Mouse (Mus musculus): ENCODE measurements at regions not wholly inside any gene's neighbourhood (a gene's known extent, or its start where the extent isn't known, plus 50 kb on each side); places are given as distances from the start of the nearest gene placed in this dataset.
"Not testable (repeated sequence)": the region's sequence is repeated elsewhere in the genome, so short reads cannot be mapped to it uniquely, and the experiment has no call there.

DNA sequence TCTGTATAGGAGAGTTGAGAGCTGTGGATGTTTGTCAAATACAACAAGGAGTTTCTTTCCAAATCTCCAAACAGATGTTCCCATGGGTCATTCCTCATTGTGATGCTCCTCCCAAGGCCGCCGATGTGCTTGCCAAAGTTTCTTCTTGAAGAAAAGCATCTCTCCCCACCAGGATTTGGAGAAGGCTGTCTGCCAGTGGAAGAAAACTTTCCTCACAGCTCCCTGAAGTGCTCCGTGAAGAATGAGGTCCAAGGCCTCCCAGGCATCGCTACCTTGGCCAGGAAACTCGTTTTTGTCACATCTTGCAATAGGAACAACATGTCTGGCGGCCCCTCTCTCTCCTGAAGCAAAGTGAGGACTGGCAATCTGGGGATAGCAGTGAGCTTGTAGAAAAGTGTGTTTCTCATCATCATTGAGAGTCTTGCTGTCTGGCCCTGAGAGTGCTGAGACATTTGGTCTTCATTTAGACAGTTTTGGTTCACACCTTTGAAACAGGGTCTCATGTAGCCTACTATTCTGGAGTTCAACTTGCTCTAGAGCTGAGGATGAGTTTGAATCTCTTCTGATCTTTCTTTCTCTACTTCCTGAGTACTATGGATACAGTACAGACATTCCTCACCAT lies 386.9 kb upstream of the Klhl29 start:
- WGBS = 46% methylated on average over 6 of the region's 6 CpGs
- Histone ChIP-seq H3K27me3 (no peaks in the 10 kb centered on the region), H3K27ac (replicated peaks) (no peak overlapping the region), H3K4me1 (peaks cover 16% of the 10 kb centered on the region), H3K4me2 (replicated peaks) (no peak overlapping the region), H3K9me3 (replicated peaks) (no peaks in the 10 kb centered on the region), H3K4me3 (replicated peaks) (no peak overlapping the region), H3K36me3 (no peaks in the 10 kb centered on the region), H3K9ac (no peak overlapping the region)
- peak; percentile 61; the same call in 1 of the 2 replicates for ATAC-seq (ENCODE audit: insufficient number of reproducible peaks, low FRiP score, low TSS enrichment, low read depth)

DNA sequence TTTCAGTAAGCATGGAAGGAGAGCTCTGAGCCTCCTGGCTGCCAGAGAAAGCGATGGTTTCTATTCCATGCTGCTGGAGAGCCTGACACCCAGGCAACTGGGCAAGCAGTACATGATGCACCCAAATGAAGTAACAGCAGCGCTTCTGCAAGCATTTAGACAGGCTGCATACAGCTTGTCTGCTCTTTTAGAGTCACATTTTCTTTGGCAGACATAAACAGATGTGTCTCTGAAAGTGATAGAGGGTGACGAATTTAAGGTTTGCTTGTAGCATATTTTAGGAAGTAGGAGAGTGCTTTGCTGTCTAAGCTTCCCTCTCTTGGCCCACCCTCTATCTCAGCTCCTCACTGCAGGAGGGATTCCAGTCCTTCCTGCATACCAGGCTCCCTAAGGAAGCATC lies 384.0 kb upstream of the Klhl29 start:
- Histone ChIP-seq H3K4me2 (replicated peaks) (no peak overlapping the region), H3K9me3 (replicated peaks) (no peaks in the 10 kb centered on the region)
- WGBS = 49% methylated on average over 3 of the region's 3 CpGs

DNA sequence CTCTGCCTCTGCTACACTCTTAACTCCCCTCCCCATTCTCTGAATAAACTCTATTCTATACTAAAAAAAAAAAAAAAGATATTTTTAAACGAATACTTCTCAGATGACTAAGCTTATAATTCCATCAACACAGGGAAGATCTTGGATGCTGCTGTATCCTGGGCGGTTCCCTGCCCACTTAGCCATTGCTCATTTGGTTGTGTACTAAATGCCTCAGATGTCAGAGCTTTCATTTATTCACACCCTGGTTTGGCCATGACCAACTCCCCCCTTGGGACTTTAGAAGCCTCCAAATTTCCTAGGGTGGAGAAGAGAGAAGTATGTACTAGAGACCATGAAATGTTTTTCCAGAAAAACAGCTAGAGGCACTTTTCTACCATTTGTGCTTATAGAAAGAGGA lies 382.3 kb upstream of the Klhl29 start:
- Histone ChIP-seq H3K27me3 (no peaks in the 10 kb centered on the region), H3K4me1 (peaks cover 8% of the 10 kb centered on the region; the same call in 1 of the 2 replicates), H3K9ac (no peak overlapping the region), H3K4me2 (replicated peaks) (no peak overlapping the region), H3K4me3 (replicated peaks) (no peak overlapping the region), H3K36me3 (no peaks in the 10 kb centered on the region), H3K9me3 (replicated peaks) (no peaks in the 10 kb centered on the region), H3K27ac (replicated peaks) (no peak overlapping the region)
- 57% methylated on average over 2 of the region's 2 CpGs for WGBS
- no peak for ATAC-seq (ENCODE audit: insufficient number of reproducible peaks, low FRiP score, low TSS enrichment, low read depth)

More for the DNA sequence above, 384.0 kb upstream of the Klhl29 start:
- Histone ChIP-seq H3K4me1 (peaks cover 12% of the 10 kb centered on the region), H3K9ac (no peak overlapping the region), H3K27me3 (no peaks in the 10 kb centered on the region), H3K27ac (replicated peaks) (no peak overlapping the region), H3K4me3 (replicated peaks) (no peak overlapping the region), H3K36me3 (no peaks in the 10 kb centered on the region)
- no peak for ATAC-seq (ENCODE audit: insufficient number of reproducible peaks, low FRiP score, low TSS enrichment, low read depth)

DNA sequence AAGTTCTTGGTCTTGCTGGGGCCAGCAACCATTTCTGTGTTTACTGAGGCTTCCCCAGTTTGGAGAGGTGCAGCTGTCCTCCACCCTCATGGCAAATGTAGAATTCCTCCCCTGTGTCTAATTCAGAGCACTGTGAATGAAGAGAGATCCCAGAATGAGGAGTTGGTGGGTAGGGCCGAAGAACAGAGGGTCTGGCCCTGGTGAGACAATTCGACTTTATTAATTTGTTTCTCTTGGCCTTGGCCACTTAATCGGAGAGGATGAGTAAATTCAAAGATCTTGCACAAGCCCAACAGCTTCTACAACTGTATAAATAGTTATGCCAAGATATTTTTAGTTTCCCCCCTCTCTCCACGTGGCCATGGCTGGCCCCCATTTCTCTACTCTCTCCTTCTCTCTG lies 381.9 kb upstream of the Klhl29 start:
- H3K27ac ChIP-seq (replicated peaks) = no peak overlapping the region
- H3K4me2 ChIP-seq (replicated peaks) = no peak overlapping the region
- H3K4me3 ChIP-seq (replicated peaks) = no peak overlapping the region
- no peak for ATAC-seq (ENCODE audit: insufficient number of reproducible peaks, low FRiP score, low TSS enrichment, low read depth)
- no peaks in the 10 kb centered on the region for H3K36me3 ChIP-seq
- no peaks in the 10 kb centered on the region for H3K9me3 ChIP-seq (replicated peaks)
- peaks cover 8% of the 10 kb centered on the region; the same call in 1 of the 2 replicates for H3K4me1 ChIP-seq
- H3K9ac ChIP-seq = no peak overlapping the region
- H3K27me3 ChIP-seq = no peaks in the 10 kb centered on the region
- WGBS = 60% methylated on average over 4 of the region's 4 CpGs

DNA sequence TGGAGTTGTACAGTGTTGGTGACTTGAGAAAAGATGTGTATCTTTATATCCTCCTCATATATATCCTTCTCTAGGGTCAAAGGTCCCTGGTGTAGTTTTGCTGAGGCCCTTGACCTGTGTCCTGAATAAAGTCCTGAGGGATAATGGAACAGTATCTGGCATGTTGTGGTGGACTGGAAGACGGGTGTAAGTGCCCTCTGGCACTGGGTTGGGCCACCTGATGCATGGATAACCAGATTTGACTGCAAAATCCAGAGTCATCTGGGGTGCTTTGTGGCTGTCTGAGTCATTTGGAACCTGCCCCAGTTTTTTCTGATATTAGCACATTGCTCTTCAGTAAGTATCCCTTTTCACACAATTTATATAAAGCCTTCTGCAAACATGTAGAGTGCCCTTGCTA lies 378.3 kb upstream of the Klhl29 start:
- Histone ChIP-seq H3K4me2 (replicated peaks) (no peak overlapping the region), H3K9me3 (replicated peaks) (no peaks in the 10 kb centered on the region), H3K27me3 (no peaks in the 10 kb centered on the region), H3K27ac (replicated peaks) (no peak overlapping the region), H3K4me1 (no peaks in the 10 kb centered on the region), H3K9ac (no peak overlapping the region), H3K36me3 (no peaks in the 10 kb centered on the region), H3K4me3 (replicated peaks) (no peak overlapping the region)
- 32% methylated on average over 1 of the region's 1 CpGs for WGBS
- ATAC-seq (ENCODE audit: insufficient number of reproducible peaks, low FRiP score, low TSS enrichment, low read depth) = no peak

DNA sequence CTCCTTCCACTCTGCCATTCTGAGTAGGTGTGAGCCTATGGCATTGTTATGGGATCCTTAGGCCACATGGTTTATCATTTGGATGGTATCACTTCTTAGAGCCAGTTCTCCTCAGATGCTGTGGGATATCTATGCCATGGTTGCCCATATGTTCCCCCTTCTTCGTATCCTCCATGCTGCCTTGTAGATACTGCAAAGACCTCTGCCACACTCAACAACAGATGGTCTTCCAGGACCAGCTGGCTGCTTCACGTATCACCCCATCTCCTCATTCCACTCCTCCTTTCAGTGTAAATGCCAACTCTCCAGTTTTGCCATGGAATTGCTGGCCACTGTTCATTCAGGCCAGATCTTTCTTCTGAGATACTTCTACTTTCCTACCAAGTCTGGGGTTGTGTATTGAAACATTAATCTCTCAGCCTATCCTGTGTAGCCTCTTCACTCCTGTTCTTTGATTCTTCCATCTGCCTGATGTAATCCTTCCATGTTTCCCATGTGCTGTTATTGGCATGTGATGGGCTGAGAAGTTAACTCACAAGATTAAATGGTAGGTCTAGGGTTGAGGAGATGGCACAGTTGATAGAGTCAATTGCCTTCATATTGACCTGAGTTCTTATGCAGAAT lies 368.7 kb upstream of the Klhl29 start:
- H3K4me3 ChIP-seq (replicated peaks) = no peak overlapping the region
- no peaks in the 10 kb centered on the region for H3K27me3 ChIP-seq
- H3K36me3 ChIP-seq = no peaks in the 10 kb centered on the region
- no peaks in the 10 kb centered on the region for H3K4me1 ChIP-seq
- no peak for ATAC-seq (ENCODE audit: insufficient number of reproducible peaks, low FRiP score, low TSS enrichment, low read depth)
- no peak overlapping the region for H3K4me2 ChIP-seq (replicated peaks)
- 89% methylated on average over 2 of the region's 2 CpGs for WGBS
- 0 out of 2 replicates have a peak, but pooled peaks cover 5% of the 10 kb centered on the region for H3K9me3 ChIP-seq (replicated peaks)
- H3K9ac ChIP-seq = no peak overlapping the region
- H3K27ac ChIP-seq (replicated peaks) = no peak overlapping the region

DNA sequence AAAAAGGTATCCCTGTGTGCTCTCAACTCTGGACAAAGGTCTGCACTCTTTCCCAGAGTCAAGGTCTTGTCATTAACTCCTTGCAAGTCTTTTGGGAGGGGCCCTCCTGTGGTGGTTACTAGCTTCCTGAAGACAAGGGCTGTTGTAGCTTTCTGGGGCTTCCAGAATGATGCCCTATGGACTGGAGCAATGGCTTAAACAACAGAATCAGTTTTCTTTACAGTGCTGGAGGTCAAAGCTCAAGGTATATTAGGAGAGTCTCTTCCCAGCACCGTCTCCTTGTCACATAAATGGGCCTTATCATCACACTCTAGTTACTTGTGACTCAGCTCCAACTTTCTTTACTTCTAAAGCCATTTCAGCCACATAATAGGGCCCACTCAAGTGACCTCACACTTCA lies 360.6 kb upstream of the Klhl29 start:
- Histone ChIP-seq H3K27ac (replicated peaks) (no peak overlapping the region), H3K27me3 (no peaks in the 10 kb centered on the region), H3K4me1 (no peaks in the 10 kb centered on the region), H3K9me3 (replicated peaks) (no peaks in the 10 kb centered on the region), H3K4me3 (replicated peaks) (no peak overlapping the region), H3K36me3 (no peaks in the 10 kb centered on the region), H3K9ac (no peak overlapping the region), H3K4me2 (replicated peaks) (no peak overlapping the region)
- 61% methylated on average over 1 of the region's 1 CpGs for WGBS
- no peak for ATAC-seq (ENCODE audit: insufficient number of reproducible peaks, low FRiP score, low TSS enrichment, low read depth)

DNA sequence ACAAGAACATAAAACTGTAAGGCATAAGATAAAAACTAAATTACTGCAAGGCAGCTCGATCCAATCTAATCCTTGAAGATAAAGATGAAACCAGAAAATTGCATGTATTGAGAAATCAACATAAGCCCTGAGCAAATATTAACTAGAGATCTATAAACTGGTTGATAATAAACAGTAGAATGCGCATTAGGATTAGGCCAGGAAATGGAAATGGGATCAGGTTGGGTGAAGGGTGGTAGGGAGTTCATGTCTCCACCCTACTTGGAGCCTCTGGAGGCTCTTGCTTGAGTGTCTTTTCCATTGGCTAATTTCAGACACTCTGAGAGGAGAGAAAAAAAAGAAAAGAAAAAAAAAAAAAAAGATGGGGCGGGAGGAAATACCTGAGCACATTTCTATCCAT lies 359.4 kb upstream of the Klhl29 start:
- no peaks in the 10 kb centered on the region for H3K9me3 ChIP-seq (replicated peaks)
- H3K4me3 ChIP-seq (replicated peaks) = no peak overlapping the region
- H3K36me3 ChIP-seq = no peaks in the 10 kb centered on the region
- no peaks in the 10 kb centered on the region for H3K4me1 ChIP-seq
- ATAC-seq (ENCODE audit: insufficient number of reproducible peaks, low FRiP score, low TSS enrichment, low read depth) = no peak
- no peaks in the 10 kb centered on the region for H3K27me3 ChIP-seq
- H3K4me2 ChIP-seq (replicated peaks) = no peak overlapping the region
- WGBS = 76% methylated on average over 3 of the region's 3 CpGs
- no peak overlapping the region for H3K9ac ChIP-seq
- no peak overlapping the region for H3K27ac ChIP-seq (replicated peaks)

DNA sequence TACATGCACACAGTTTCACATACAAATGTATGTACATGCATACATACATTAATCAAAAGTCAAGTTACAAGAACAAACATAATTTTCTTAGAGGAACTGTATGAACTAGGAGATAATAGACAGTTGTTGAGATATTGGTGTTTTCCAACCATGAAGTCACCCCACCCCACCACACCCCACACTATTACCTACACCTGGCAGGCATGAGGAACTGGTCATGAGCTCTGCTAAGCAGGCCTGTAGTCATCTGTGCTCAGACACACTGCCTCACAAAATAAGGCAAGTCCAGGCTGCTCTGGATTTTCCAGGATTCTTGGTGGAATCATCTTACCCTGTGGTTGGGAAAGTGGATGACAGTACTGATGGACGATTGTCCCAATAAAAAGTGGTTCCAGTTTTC lies 347.6 kb upstream of the Klhl29 start:
- Histone ChIP-seq H3K36me3 (no peaks in the 10 kb centered on the region), H3K9me3 (replicated peaks) (no peaks in the 10 kb centered on the region), H3K4me2 (replicated peaks) (no peak overlapping the region), H3K27ac (replicated peaks) (no peak overlapping the region), H3K4me1 (no peaks in the 10 kb centered on the region), H3K4me3 (replicated peaks) (no peak overlapping the region), H3K27me3 (no peaks in the 10 kb centered on the region), H3K9ac (no peak overlapping the region)
- WGBS = 66% methylated on average over 1 of the region's 1 CpGs
- no peak for ATAC-seq (ENCODE audit: insufficient number of reproducible peaks, low FRiP score, low TSS enrichment, low read depth)

DNA sequence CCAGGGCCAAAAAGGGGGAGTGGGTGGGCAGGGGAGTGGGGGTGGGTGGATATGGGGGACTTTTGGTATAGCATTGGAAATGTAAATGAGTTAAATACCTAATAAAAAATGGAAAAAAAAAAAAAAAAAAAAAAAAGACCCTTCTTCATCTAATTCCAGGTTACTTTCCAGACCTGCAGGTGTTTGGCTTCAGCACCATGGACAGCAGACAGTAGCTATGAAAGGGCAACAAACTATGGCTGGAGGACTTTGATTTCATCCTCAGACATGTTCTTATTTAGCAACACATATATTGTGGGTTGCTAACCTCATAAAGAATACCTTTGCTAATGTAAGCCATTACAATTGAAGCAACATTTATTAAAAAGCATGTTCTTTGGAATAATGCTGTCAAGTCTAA lies 342.0 kb upstream of the Klhl29 start:
- H3K27me3 ChIP-seq; H3K4me1 ChIP-seq; H3K4me3 ChIP-seq (replicated peaks); H3K4me2 ChIP-seq (replicated peaks); H3K9me3 ChIP-seq (replicated peaks); H3K9ac ChIP-seq; H3K36me3 ChIP-seq; H3K27ac ChIP-seq (replicated peaks); ATAC-seq (ENCODE audit: insufficient number of reproducible peaks, low FRiP score, low TSS enrichment, low read depth): not testable (repeated sequence)

DNA sequence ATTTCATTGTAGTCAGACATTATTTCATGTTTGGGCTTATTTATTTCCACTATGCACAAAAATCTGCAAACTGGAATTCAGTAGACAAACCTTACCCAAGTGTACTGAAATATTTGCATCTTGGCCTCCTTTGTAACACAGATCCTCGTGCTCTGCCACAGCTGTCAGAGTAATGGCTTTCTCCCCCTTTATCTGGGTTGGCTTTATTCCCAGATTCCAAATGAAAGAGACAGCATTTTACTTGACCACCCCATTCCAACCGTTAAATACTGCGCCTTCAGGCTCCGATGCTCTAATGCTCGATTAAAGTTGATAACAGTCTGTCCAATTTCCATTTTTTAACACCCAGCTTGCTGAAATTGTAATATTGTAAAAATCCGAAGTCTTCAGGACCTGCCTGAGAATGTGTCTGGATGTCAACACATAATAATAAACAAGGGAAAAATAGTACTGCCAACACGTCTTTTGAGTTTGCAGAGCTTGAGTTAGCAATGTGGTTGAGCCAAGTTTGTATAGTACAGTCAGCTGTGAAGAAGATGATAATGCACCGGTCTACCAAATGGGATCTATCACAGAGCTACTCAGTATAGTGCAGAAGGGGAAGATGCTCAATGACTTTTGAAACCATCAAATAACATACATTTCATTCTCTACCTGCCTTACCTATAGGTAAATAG lies 323.4 kb upstream of the Klhl29 start:
- Histone ChIP-seq H3K4me1 (no peaks in the 10 kb centered on the region), H3K4me2 (replicated peaks) (no peak overlapping the region), H3K27me3 (no peaks in the 10 kb centered on the region), H3K27ac (replicated peaks) (no peak overlapping the region), H3K4me3 (replicated peaks) (no peak overlapping the region), H3K9ac (no peak overlapping the region), H3K9me3 (replicated peaks) (no peaks in the 10 kb centered on the region), H3K36me3 (no peaks in the 10 kb centered on the region)
- WGBS = 62% methylated on average over 8 of the region's 8 CpGs
- ATAC-seq (ENCODE audit: insufficient number of reproducible peaks, low FRiP score, low TSS enrichment, low read depth) = no peak

DNA sequence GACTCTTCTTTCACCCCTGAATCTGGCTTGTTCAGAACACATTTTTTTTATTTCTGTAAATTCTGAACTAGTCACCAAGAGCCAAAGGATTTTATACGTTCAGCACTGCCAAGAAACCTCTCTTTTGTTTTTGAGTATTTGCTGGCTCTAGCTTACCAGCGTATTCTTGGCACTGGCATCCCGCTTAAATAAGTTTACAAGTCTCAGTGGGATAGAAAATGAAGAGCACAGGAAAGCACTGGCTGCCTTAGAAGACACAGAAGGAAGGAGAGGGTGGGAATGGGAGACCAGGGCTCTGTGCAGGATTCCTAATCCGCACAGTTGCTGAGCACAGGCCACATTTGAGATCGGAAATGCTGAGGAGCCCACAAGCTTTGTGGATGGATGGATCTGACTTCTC lies 306.7 kb upstream of the Klhl29 start:
- H3K27ac ChIP-seq (replicated peaks) = no peak overlapping the region

More for the DNA sequence above, 306.7 kb upstream of the Klhl29 start:
- Histone ChIP-seq H3K27me3 (no peaks in the 10 kb centered on the region), H3K9me3 (replicated peaks) (no peaks in the 10 kb centered on the region), H3K9ac (no peak overlapping the region), H3K4me1 (no peaks in the 10 kb centered on the region), H3K4me3 (replicated peaks) (no peak overlapping the region), H3K36me3 (no peaks in the 10 kb centered on the region), H3K4me2 (replicated peaks) (no peak overlapping the region)
- ATAC-seq (ENCODE audit: insufficient number of reproducible peaks, low FRiP score, low TSS enrichment, low read depth) = no peak
- WGBS = 57% methylated on average over 5 of the region's 5 CpGs

All from embryonic facial prominence, embryonic 15.5 days (tissue).